Mouse (Mus musculus) lung, postnatal 0 days (tissue): ENCODE data around the gene Insc. TPM values are rescaled to one million over a fixed set of nuclear protein-coding genes. Genes with fewer than 3 reads are reported as not detected.

Experiments
- ATAC-seq: fragments of 200-750 bp; cut with Nextera tagmentation; 2 replicates; pipeline ENCODE4 v1.8.0; 2017; ENCODE audit warnings: moderate library complexity
- DNase-seq: peaks from one replicate; pipeline ENCODE4 v3.0.0-alpha.2; 2016; ENCODE audit warnings: low spot score
- H3K27ac ChIP-seq: fragments of 300-500 bp; sonication (generic); 2 replicates; pipeline ENCODE4 v1.5.1; 2014; ENCODE audit warnings: antibody characterized with exemption, mild to moderate bottlenecking, low read length, mixed read lengths
- H3K27me3 ChIP-seq: fragments of 300-500 bp; sonication (generic); replicated peaks from 2 replicates; pipeline ENCODE4 v1.6.1; 2014; ENCODE audit warnings: low read length, mixed read lengths; ENCODE audit not compliant: insufficient read depth
- H3K36me3 ChIP-seq: fragments of 300-500 bp; sonication (generic); 2 replicates; pipeline ENCODE4 v1.6.1; 2014; ENCODE audit warnings: low read length, mixed read lengths; ENCODE audit not compliant: insufficient read depth
- H3K4me1 ChIP-seq: fragments of 300-500 bp; sonication (generic); 2 replicates; pipeline ENCODE4 v1.6.1; 2014; ENCODE audit warnings: antibody characterized with exemption, low read depth, low read length, mixed read lengths; ENCODE audit not compliant: insufficient read depth
- H3K4me2 ChIP-seq: fragments of 300-500 bp; sonication (generic); replicated peaks from 2 replicates; pipeline ENCODE4 v1.6.1; 2014; ENCODE audit warnings: low read depth, mild to moderate bottlenecking, low read length, moderate library complexity, mixed read lengths
- H3K4me3 ChIP-seq: fragments of 300-500 bp; sonication (generic); 2 replicates; pipeline ENCODE4 v1.5.1; 2014; ENCODE audit warnings: low read depth, low read length
- H3K9ac ChIP-seq: fragments of 300-500 bp; sonication (generic); replicated peaks from 2 replicates; pipeline ENCODE4 v1.6.1; 2014; ENCODE audit warnings: low read depth, mild to moderate bottlenecking
- H3K9me3 ChIP-seq: fragments of 300-500 bp; sonication (generic); 2 replicates; pipeline ENCODE4 v1.6.1; 2016; ENCODE audit warnings: low read length, mixed read lengths
- CTCF ChIP-seq: IDR thresholded peaks from 2 replicates; pipeline ENCODE4 v1.5.1; 2016; ENCODE audit warnings: antibody characterized with exemption, mild to moderate bottlenecking
- EP300 ChIP-seq: IDR thresholded peaks from 2 replicates; pipeline ENCODE4 v1.6.1; 2016; ENCODE audit warnings: antibody characterized with exemption, mild to moderate bottlenecking, control low read depth
- WGBS: fragments of 180-500 bp; shearing (Covaris S2); extraction: QIAGEN DNeasy Blood & Tissue Kit; methylation state at CpG from one replicate; pipeline ENCODE4 v1.1.7; 2014; 5-methylcytosine and 5-hydroxymethylcytosine counted together
- polyA plus RNA-seq: library from polyadenylated mRNA; unstranded; fragments of >200 nt; fragmentation: Nextera tagmentation; extraction: Ambion mirVana; gene quantifications from 2 replicates; pipeline ENCODE4 v1.2.1, GENCODE M21; 2015

Insc gene
- polyA plus RNA-seq, 1 experiment from 2014 or later = 0.66 TPM

DNA sequence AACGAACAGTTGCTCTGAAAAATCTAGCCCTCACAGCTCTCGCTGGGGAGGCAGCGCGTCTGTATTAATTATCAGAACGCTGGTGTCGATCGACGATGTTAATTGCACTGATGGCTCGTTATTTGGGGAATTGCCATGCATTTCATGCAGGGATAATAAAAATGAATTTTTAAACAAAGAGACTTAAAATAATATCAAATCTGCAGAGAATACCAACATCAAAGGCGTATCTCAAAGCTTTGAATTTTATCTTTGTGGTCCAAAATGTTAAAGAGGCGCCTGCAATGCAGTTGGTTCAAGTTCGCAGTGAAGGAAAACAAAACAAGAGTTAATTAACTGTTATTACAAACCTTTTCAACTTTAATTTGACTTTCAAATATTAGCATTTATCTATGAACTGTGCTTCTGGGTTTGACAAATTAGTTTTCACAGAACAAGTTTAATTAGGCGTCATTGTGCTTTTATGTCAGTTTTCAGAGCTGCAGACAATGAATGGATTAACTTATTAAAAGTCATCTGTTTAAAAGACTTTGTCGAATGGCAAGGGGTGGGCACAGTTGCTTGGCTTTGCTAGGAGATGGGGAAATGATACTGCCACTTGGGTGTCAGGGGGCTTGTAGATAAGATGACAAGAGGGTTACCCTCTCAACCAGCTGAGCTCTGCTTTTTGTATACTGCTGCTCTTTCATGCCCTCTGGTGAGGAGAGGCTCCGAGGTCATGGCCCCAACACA lies 153.6 kb downstream of the Insc start:
- Histone ChIP-seq H3K4me2 (no peak overlapping the region), H3K27ac (no peak overlapping the region), H3K9me3 (no peaks in the 10 kb centered on the region), H3K27me3 (no peaks in the 10 kb centered on the region), H3K36me3 (no peaks in the 10 kb centered on the region), H3K9ac (no peak overlapping the region), H3K4me1 (no peaks in the 10 kb centered on the region), H3K4me3 (no peak overlapping the region)
- ATAC-seq (no peak), DNase-seq (no peak)
- WGBS = 69% methylated on average over 15 of the region's 15 CpGs
- TF ChIP-seq CTCF (no peak), EP300 (no peak)

Other genes starting within 250 kb of the Insc start
- gene Cyp2r1, start 180.7 kb upstream of the Insc start, polyA plus RNA-seq = 2.1 and 3.0 TPM in 2 replicates
- 9.6 and 11.4 TPM in 2 replicates for gene Calca, start 107.3 kb upstream of the Insc start, polyA plus RNA-seq
- gene Calcb, start 25.1 kb upstream of the Insc start, polyA plus RNA-seq = 2.1 and 2.2 TPM in 2 replicates